Comparison of ENCODE assay signal across 10 mouse cellular contexts in the genomic region with DNA sequence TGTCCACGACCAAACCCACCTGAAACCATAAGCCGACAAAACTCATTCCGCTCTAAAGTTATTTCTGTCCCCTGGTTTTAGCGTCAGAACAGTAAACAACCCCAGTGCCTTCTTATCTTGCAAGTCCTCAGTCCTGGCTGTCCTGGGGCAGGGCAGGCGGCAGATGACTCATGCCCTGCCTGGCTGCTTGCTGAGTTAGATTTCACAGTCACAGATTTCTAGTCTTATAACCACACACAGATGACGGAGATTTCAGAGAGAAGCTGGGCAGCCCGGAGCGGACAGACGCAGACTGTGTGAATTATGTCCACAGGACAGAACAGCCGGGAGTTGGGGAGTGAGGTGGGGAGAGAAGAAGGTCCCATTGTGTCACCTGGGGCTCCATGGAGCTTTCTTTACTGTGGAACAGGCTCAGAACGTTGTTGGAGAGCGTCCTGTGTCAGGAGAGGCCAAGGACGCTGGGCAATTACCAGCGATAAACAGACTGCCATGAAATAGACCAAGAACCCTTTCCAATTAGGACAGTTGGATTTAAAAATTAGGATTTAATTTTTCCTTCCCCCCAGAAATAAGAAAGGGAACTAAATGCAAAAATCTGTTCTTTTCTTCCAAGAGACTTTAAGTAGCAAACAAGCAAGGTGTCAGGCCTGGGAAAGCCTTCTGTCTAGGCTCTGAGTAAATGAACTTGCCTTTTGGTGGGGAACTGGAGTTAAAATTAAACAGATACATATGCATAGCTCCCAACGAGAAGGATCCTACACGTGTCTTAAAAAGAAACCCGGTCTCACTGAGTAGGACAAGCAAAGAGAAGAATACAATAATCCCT.
DNase-seq lines count a peak whose midpoint lies in the region; ATAC-seq and TF ChIP-seq lines count a peak whose summit lies in the region.
"Had no signal": no experiment of that assay in that cellular context is flagged by ENCODE, and none has a peak within 500 bp of the region (broad histone marks: within the 10 kb centered on the region; RNA-seq: fewer than 3 reads in every experiment).

No protein-coding gene starts in this region.

- H3K4me2 ChIP-seq in intestine, postnatal 0 days (replicated peaks; ENCODE audit: low read depth): peak overlapping the region; percentile 42
- H3K4me2 ChIP-seq in forebrain, embryonic 14.5 days (ENCODE audit: low read length): no peak overlapping the region

- intact Hi-C loops in gastrocnemius, postnatal 14 days (cut with DNase I; ENCODE audit: low total_unique reads): no loop called here

- H3K27ac ChIP-seq in intestine, postnatal 0 days (ENCODE audit: low read depth, low read length): peak overlapping the region; percentile 74
- H3K27ac ChIP-seq in forebrain, embryonic 14.5 days (ENCODE audit: low read depth, low read length): no peak overlapping the region
- H3K27ac ChIP-seq: liver, embryonic 14.5 days had no signal

- no peaks in the 10 kb centered on the region for H3K9me3 ChIP-seq in intestine, postnatal 0 days (ENCODE audit: control insufficient read depth)
- H3K9me3 ChIP-seq in forebrain, embryonic 14.5 days (replicated peaks; ENCODE audit: control insufficient read depth, low read length): no peaks in the 10 kb centered on the region

- WGBS in intestine, postnatal 0 days: 31% methylated on average over 17 of the region's 17 CpGs
- 64% methylated on average over 17 of the region's 17 CpGs for WGBS in forebrain, embryonic 14.5 days

- no peak for TF ChIP-seq CTCF in C2C12 (IDR thresholded peaks at IDR 0.05; ENCODE audit: control insufficient read depth, insufficient read depth, insufficient read length)
- TF ChIP-seq CTCF in intestine, postnatal 0 days (IDR thresholded peaks at IDR 0.05; ENCODE audit: low read depth): no peak

- no peak overlapping the region for H3K4me3 ChIP-seq in C2C12 (ENCODE audit: insufficient read depth, poor library complexity, severe bottlenecking)
- no peak overlapping the region for H3K4me3 ChIP-seq in intestine, postnatal 0 days (ENCODE audit: low read depth, low read length)
- no peak overlapping the region for H3K4me3 ChIP-seq in forebrain, embryonic 14.5 days (ENCODE audit: low read depth, low read length)

- no peak overlapping the region for H3K9ac ChIP-seq in intestine, postnatal 0 days (ENCODE audit: low read depth, low read length)
- no peak overlapping the region for H3K9ac ChIP-seq in forebrain, embryonic 14.5 days (ENCODE audit: low read length)
- H3K9ac ChIP-seq: liver, embryonic 14.5 days had no signal

- no peaks in the 10 kb centered on the region for H3K4me1 ChIP-seq in intestine, postnatal 0 days (replicated peaks; ENCODE audit: control insufficient read depth, insufficient read depth, low read length)
- no peaks in the 10 kb centered on the region for H3K4me1 ChIP-seq in forebrain, embryonic 14.5 days (ENCODE audit: control insufficient read depth, insufficient read depth, low read length)

- no peaks in the 10 kb centered on the region for H3K79me2 ChIP-seq in C2C12 (ENCODE audit: control insufficient read depth, insufficient read depth)

- ATAC-seq in intestine, postnatal 0 days: peak; percentile 85
- ATAC-seq in forebrain, embryonic 14.5 days: no peak

- no peaks in the 10 kb centered on the region for H3K36me3 ChIP-seq in C2C12 (ENCODE audit: control insufficient read depth, insufficient read depth)
- no peaks in the 10 kb centered on the region for H3K36me3 ChIP-seq in intestine, postnatal 0 days (ENCODE audit: control insufficient read depth, insufficient read depth)
- no peaks in the 10 kb centered on the region for H3K36me3 ChIP-seq in forebrain, embryonic 14.5 days (ENCODE audit: control insufficient read depth, insufficient read depth, low read length)

- DNase-seq in adrenal gland, adult (ENCODE audit: inconsistent age in 2 of 2, low spot score in 1 of 2): peak; percentile 86 to 93
- DNase-seq in gastrocnemius, postnatal 14 days: peak; percentile 33
- no peak for DNase-seq in kidney, adult 18-20 months
- no peak for DNase-seq in forebrain, embryonic 14.5 days (ENCODE audit: low spot score)
- no peak for DNase-seq in right cerebral cortex, postnatal 25 days
- DNase-seq in layer of hippocampus, adult 11-12 months (ENCODE audit: low spot score): no peak
- DNase-seq: retina, postnatal 1 day had no signal

- no peaks in the 10 kb centered on the region for H3K79me3 ChIP-seq in C2C12 (ENCODE audit: low read depth)

- H3K27me3 ChIP-seq in C2C12 (ENCODE audit: control insufficient read depth, insufficient read depth, insufficient read length): no peaks in the 10 kb centered on the region
- no peaks in the 10 kb centered on the region for H3K27me3 ChIP-seq in intestine, postnatal 0 days (replicated peaks; ENCODE audit: control insufficient read depth, insufficient read depth, low read length)
- no peaks in the 10 kb centered on the region for H3K27me3 ChIP-seq in forebrain, embryonic 14.5 days (replicated peaks; ENCODE audit: control insufficient read depth, insufficient read depth, low read length)

- H3ac ChIP-seq in C2C12 (ENCODE audit: control insufficient read depth, insufficient read length, low read depth): peak overlapping the region; percentile 26

TF ChIP-seq in C2C12, 6 proteins besides CTCF, POLR2A, EP300 and RAD21:
- no peak for TF ChIP-seq CEBPB (IDR thresholded peaks at IDR 0.05; ENCODE audit: low read depth)
- peak; percentile 52 for TF ChIP-seq FOSL1 (IDR thresholded peaks at IDR 0.05; ENCODE audit: insufficient read depth, low read length, poor library complexity, severe bottlenecking)

Comparison
In these comparisons a context has a peak if more than half of its experiments do, and no peak if none do; other contexts are left out.
1. DNase-seq: peak in adrenal gland, adult (2 of 2) and gastrocnemius, postnatal 14 days (single experiment); none in kidney, adult 18-20 months (single experiment), forebrain, embryonic 14.5 days (single experiment), right cerebral cortex, postnatal 25 days (single experiment) and layer of hippocampus, adult 11-12 months (single experiment).